ENCODE assay signal across 11 mouse cellular contexts in genomic region chr17:48057382-48057781, GRCm38 (mm10). TPM values are rescaled to one million over a fixed set of nuclear protein-coding genes. Genes with fewer than 3 reads are reported as not detected.
DNase-seq lines count a peak whose midpoint lies in the region; ATAC-seq lines count a peak whose summit lies in the region.
"Had no signal": no experiment of that assay in that cellular context is flagged by ENCODE, and none has a peak within 500 bp of the region (broad histone marks: within the 10 kb centered on the region; RNA-seq: fewer than 3 reads in every experiment).

No protein-coding gene starts in this region.

- 0 out of 2 replicates have a peak overlapping the region, but pooled peaks have one; percentile 17 for H3K27ac ChIP-seq in embryonic facial prominence, embryonic 12.5 days
- no peak overlapping the region; the same call in 1 of the 2 replicates for H3K27ac ChIP-seq in forebrain, embryonic 16.5 days (ENCODE audit: low read length)
- H3K27ac ChIP-seq in midbrain, embryonic 12.5 days (replicated peaks), result peak overlapping the region; percentile 22

- DNase-seq in heart, postnatal 10 days, result peak; percentile 24
- no peak for DNase-seq in layer of hippocampus, adult 11-12 months (ENCODE audit: low spot score)
- DNase-seq in frontal cortex, postnatal 10 days (ENCODE audit: low spot score in 2 of 2), result no peak
- DNase-seq: layer of hippocampus, postnatal 36 days; thymus, postnatal 4 days had no signal

- intact Hi-C loops in heart, postnatal 10 days (cut with DNase I), result no loop called here

- whole genome bisulfite sequencing in embryonic facial prominence, embryonic 12.5 days, result 1% methylated on average over 12 of the region's 12 CpGs
- 5% methylated on average over 12 of the region's 12 CpGs for WGBS in forebrain, embryonic 16.5 days
- WGBS in midbrain, embryonic 12.5 days, result under 1% methylated on average over 12 of the region's 12 CpGs

- H3K4me1 ChIP-seq in embryonic facial prominence, embryonic 12.5 days, result peaks cover 24% of the 10 kb centered on the region
- H3K4me1 ChIP-seq in forebrain, embryonic 16.5 days (replicated peaks; ENCODE audit: control insufficient read depth, insufficient read depth, low read length), result peaks cover 25% of the 10 kb centered on the region
- peaks cover 30% of the 10 kb centered on the region for H3K4me1 ChIP-seq in midbrain, embryonic 12.5 days

- 0 out of 2 replicates have a peak overlapping the region, but pooled peaks have one; percentile 24 for H3K9ac ChIP-seq in embryonic facial prominence, embryonic 12.5 days
- H3K9ac ChIP-seq in forebrain, embryonic 16.5 days (replicated peaks; ENCODE audit: low read depth, low read length), result 0 out of 2 replicates have a peak overlapping the region, but pooled peaks have one; percentile 3
- no peak overlapping the region for H3K9ac ChIP-seq in midbrain, embryonic 12.5 days (replicated peaks)

- no peak for ATAC-seq in embryonic facial prominence, embryonic 12.5 days (ENCODE audit: insufficient number of reproducible peaks, insufficient read depth, low FRiP score, low TSS enrichment)
- ATAC-seq in forebrain, embryonic 16.5 days, result no peak
- ATAC-seq in midbrain, embryonic 12.5 days (ENCODE audit: low FRiP score, low read depth), result 0 out of 2 replicates have a peak, but pooled peaks have one; percentile 10
- no peak; the same call in 1 of the 2 replicates for ATAC-seq in granulocyte monocyte progenitor cell, adult 5-6 weeks (replicated peaks; ENCODE audit: poor library complexity, severe bottlenecking)

- no peaks in the 10 kb centered on the region for H3K36me3 ChIP-seq in embryonic facial prominence, embryonic 12.5 days
- H3K36me3 ChIP-seq in forebrain, embryonic 16.5 days (ENCODE audit: control insufficient read depth, insufficient read depth), result no peaks in the 10 kb centered on the region
- H3K36me3 ChIP-seq in midbrain, embryonic 12.5 days, result no peaks in the 10 kb centered on the region

- H3K4me2 ChIP-seq in embryonic facial prominence, embryonic 12.5 days (replicated peaks), result peak overlapping the region; percentile 33
- no peak overlapping the region for H3K4me2 ChIP-seq in forebrain, embryonic 16.5 days (ENCODE audit: low read length)
- H3K4me2 ChIP-seq in midbrain, embryonic 12.5 days (replicated peaks), result peak overlapping the region; percentile 26

- peaks cover 10% of the 10 kb centered on the region; the same call in 1 of the 2 replicates for H3K27me3 ChIP-seq in embryonic facial prominence, embryonic 12.5 days
- H3K27me3 ChIP-seq in forebrain, embryonic 16.5 days (replicated peaks; ENCODE audit: control insufficient read depth, insufficient read depth, low read length), result 0 out of 2 replicates have a peak, but pooled peaks cover 6% of the 10 kb centered on the region
- peaks cover 32% of the 10 kb centered on the region for H3K27me3 ChIP-seq in midbrain, embryonic 12.5 days

- no peaks in the 10 kb centered on the region for H3K9me3 ChIP-seq in embryonic facial prominence, embryonic 12.5 days
- no peaks in the 10 kb centered on the region for H3K9me3 ChIP-seq in forebrain, embryonic 16.5 days (ENCODE audit: control insufficient read depth, low read length)
- no peaks in the 10 kb centered on the region for H3K9me3 ChIP-seq in midbrain, embryonic 12.5 days

- no peak overlapping the region for H3K4me3 ChIP-seq in embryonic facial prominence, embryonic 12.5 days
- H3K4me3 ChIP-seq in forebrain, embryonic 16.5 days (replicated peaks; ENCODE audit: low read length), result no peak overlapping the region
- H3K4me3 ChIP-seq in midbrain, embryonic 12.5 days, result no peak overlapping the region

RNA-seq across cellular contexts. Expression of gene 1700122O11Rik, which starts 19.3 kb away (rescaled TPM):
- not detected in 2 replicates for polyA plus RNA-seq in embryonic facial prominence, embryonic 12.5 days (2016; fragmentation: Nextera tagmentation; extraction: Ambion mirVana)
- polyA plus RNA-seq in forebrain, embryonic 16.5 days (2015; fragmentation: Nextera tagmentation; extraction: Ambion mirVana), result not detected in 2 replicates
- not detected for total RNA-seq in heart, postnatal 10 days (2021)
- polyA plus RNA-seq in midbrain, embryonic 12.5 days (2016; fragmentation: Nextera tagmentation; extraction: Ambion mirVana), result not detected in 2 replicates
- not detected in 2 replicates for total RNA-seq in granulocyte monocyte progenitor cell, adult 5-6 weeks (2014; fragmentation: Nextera tagmentation)
- total RNA-seq in granulocyte monocyte progenitor cell, adult 5-6 weeks (2017), result not detected in 2 replicates
- total RNA-seq: layer of hippocampus, postnatal 36 days had no signal
- polyA plus RNA-seq: intestine, embryonic 14.5 days; lung, embryonic 16.5 days had no signal

RNA-seq across cellular contexts. Expression of gene 1700067P10Rik, which starts 31.7 kb away (rescaled TPM):
- not detected in 2 replicates for polyA plus RNA-seq in embryonic facial prominence, embryonic 12.5 days (2016; fragmentation: Nextera tagmentation; extraction: Ambion mirVana)
- not detected in 2 replicates for polyA plus RNA-seq in forebrain, embryonic 16.5 days (2015; fragmentation: Nextera tagmentation; extraction: Ambion mirVana)
- total RNA-seq in heart, postnatal 10 days (2021), result not detected
- not detected in 2 replicates for polyA plus RNA-seq in midbrain, embryonic 12.5 days (2016; fragmentation: Nextera tagmentation; extraction: Ambion mirVana)
- not detected in 2 replicates for total RNA-seq in granulocyte monocyte progenitor cell, adult 5-6 weeks (2014; fragmentation: Nextera tagmentation)
- total RNA-seq in granulocyte monocyte progenitor cell, adult 5-6 weeks (2017), result not detected in 2 replicates
- total RNA-seq: layer of hippocampus, postnatal 36 days had no signal
- polyA plus RNA-seq: intestine, embryonic 14.5 days; lung, embryonic 16.5 days had no signal

Comparison
In these comparisons a context has a peak if more than half of its experiments do, and no peak if none do; other contexts are left out.
1. DNase-seq: peak in heart, postnatal 10 days (2 of 2); none in layer of hippocampus, adult 11-12 months (single experiment) and frontal cortex, postnatal 10 days (0 of 2).